Mouse (Mus musculus) midbrain, embryonic 16.5 days (tissue): ENCODE results near the gene Gpi1. TPM values are rescaled to one million over a fixed set of nuclear protein-coding genes. Genes with fewer than 3 reads are reported as not detected.
A peak's percentile ranks its signal among the peaks of the same experiment; 100 is the strongest.
"Not testable (repeated sequence)": the region's sequence is repeated elsewhere in the genome, so short reads cannot be mapped to it uniquely, and the experiment has no call there.

Experiments
- ATAC-seq: fragments of 200-750 bp; cut with Nextera tagmentation; 2 replicates; pipeline ENCODE4 v1.8.0; 2017; ENCODE audit warnings: moderate TSS enrichment
- H3K27ac ChIP-seq: fragments of 300-500 bp; sonication (generic); 2 replicates; pipeline ENCODE4 v1.5.1; 2014; ENCODE audit warnings: mild to moderate bottlenecking, low read length, mixed read lengths
- H3K27me3 ChIP-seq: fragments of 300-500 bp; sonication (generic); 2 replicates; pipeline ENCODE4 v1.6.1; 2014; ENCODE audit warnings: low read depth, low read length, mixed read lengths; ENCODE audit not compliant: control insufficient read depth, insufficient read depth
- H3K36me3 ChIP-seq: fragments of 300-500 bp; sonication (generic); 2 replicates; pipeline ENCODE4 v1.6.1; 2014; ENCODE audit warnings: mild to moderate bottlenecking, low read length, moderate library complexity, mixed read lengths; ENCODE audit not compliant: control insufficient read depth, insufficient read depth
- H3K4me1 ChIP-seq: fragments of 300-500 bp; sonication (generic); 2 replicates; pipeline ENCODE4 v1.6.1; 2014; ENCODE audit warnings: mild to moderate bottlenecking, low read length, mixed read lengths; ENCODE audit not compliant: control insufficient read depth, insufficient read depth
- H3K4me2 ChIP-seq: fragments of 300-500 bp; sonication (generic); 2 replicates; pipeline ENCODE4 v1.6.1; 2014; ENCODE audit warnings: mild to moderate bottlenecking, low read length, mixed read lengths
- H3K4me3 ChIP-seq: fragments of 300-500 bp; sonication (generic); 2 replicates; pipeline ENCODE4 v1.5.1; 2014; ENCODE audit warnings: low read depth, mild to moderate bottlenecking, low read length, moderate library complexity, mixed read lengths
- H3K9ac ChIP-seq: fragments of 300-500 bp; sonication (generic); 2 replicates; pipeline ENCODE4 v1.6.1; 2014; ENCODE audit warnings: low read depth, low read length, mixed read lengths
- H3K9me3 ChIP-seq: fragments of 300-500 bp; sonication (generic); replicated peaks from 2 replicates; pipeline ENCODE4 v1.6.1; 2014; ENCODE audit warnings: mild to moderate bottlenecking, low read length, mixed read lengths; ENCODE audit not compliant: control insufficient read depth, poor library complexity, severe bottlenecking
- WGBS: fragments of 180-500 bp; shearing (Covaris S2); extraction: QIAGEN DNeasy Blood & Tissue Kit; methylation state at CpG from one replicate; pipeline ENCODE4 v1.1.7; 2014; 5-methylcytosine and 5-hydroxymethylcytosine counted together
- polyA plus RNA-seq: library from polyadenylated mRNA; unstranded; fragments of >200 nt; fragmentation: Nextera tagmentation; extraction: Ambion mirVana; gene quantifications from 2 replicates; pipeline ENCODE4 v1.2.1, GENCODE M21; 2015

Gpi1 gene
- polyA plus RNA-seq, 1 experiment from 2014 or later, result 297 TPM

DNA sequence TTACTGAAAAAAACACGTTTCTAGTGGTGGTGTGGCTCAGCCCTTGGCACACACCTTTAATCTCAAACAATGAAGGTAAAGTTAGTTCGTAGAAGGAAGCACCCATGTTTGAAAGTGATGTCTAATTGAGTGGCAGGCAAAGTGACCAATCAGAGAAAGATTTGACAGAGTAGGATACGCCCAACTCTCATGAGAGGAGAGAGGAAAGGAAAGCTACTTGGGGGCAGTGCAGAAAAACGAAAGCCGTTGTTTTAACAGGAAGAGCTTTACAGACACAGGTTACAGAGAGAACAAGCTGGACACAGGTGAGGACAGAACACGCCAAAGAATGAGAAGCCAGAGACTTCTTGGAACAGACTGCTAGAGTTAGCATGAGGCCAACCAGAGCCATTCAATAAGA is 23.8 kb downstream of the Gpi1 start:
- WGBS, result 93% methylated on average over 6 of the region's 6 CpGs
- Histone ChIP-seq H3K9me3 (no peaks in the 10 kb centered on the region), H3K27me3 (no peaks in the 10 kb centered on the region), H3K4me2 (no peak overlapping the region), H3K36me3 (peaks cover 69% of the 10 kb centered on the region), H3K27ac (no peak overlapping the region), H3K4me1 (no peaks in the 10 kb centered on the region), H3K4me3 (no peak overlapping the region), H3K9ac (no peak overlapping the region)
- no peak for ATAC-seq

DNA sequence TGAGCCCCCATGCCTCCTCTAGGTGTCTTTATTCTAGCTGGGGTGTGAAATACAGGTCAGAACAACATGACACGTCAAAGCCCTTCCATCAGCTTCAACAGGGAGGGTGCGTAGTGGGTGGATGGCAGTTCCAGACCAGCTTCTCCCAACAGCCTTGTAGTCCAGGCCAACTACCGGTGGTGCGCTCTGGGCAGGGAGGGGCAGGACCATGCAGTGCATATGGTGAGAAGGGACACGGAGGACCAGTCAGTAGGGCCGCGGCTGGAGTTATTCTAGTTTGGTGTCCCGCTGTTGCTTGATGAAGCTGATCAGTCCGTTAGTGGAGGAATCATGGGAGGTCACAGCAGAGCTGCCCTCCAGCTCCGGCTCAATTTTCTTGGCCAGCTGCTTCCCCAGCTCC is 28.0 kb downstream of the Gpi1 start:
- not testable (repeated sequence) for H3K4me3 ChIP-seq, H3K27me3 ChIP-seq, H3K4me1 ChIP-seq, H3K9me3 ChIP-seq, H3K9ac ChIP-seq, H3K4me2 ChIP-seq, H3K27ac ChIP-seq
- ATAC-seq, result 0 out of 2 replicates have a peak, but pooled peaks have one; percentile 25
- peaks cover 60% of the 10 kb centered on the region for H3K36me3 ChIP-seq
- 93% methylated on average over 10 of the region's 10 CpGs for WGBS

DNA sequence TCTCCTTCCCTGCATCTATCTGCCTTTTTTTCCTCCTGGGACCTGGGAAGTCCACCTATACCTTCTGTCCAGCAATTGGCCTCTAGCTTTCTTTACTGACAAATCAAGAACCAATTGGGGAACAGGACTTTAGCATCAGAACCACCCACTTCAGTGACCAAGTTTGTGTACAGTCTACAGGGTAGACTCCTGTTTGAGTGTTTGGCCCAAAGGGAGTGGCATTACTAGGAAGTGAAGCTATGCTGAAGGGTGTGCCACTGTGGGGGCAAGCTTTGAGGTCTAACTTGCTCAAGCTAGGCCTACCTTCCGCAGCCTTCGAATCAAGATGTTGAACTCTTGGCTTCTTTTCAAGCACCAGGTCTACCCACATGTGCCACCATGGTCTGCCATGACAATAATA is 29.3 kb downstream of the Gpi1 start:
- H3K4me2 ChIP-seq, result no peak overlapping the region

GRCm38 (mm10) chr7:34198346-34198745 is 31.8 kb downstream of the Gpi1 start:
- peaks cover 7% of the 10 kb centered on the region for H3K4me1 ChIP-seq
- H3K4me3 ChIP-seq, result no peak overlapping the region
- no peak for ATAC-seq
- no peaks in the 10 kb centered on the region for H3K27me3 ChIP-seq
- no peak overlapping the region for H3K4me2 ChIP-seq
- H3K27ac ChIP-seq, result no peak overlapping the region
- H3K9ac ChIP-seq, result no peak overlapping the region
- 62% methylated on average over 3 of the region's 3 CpGs for WGBS
- H3K36me3 ChIP-seq, result peaks cover 29% of the 10 kb centered on the region
- no peaks in the 10 kb centered on the region for H3K9me3 ChIP-seq

More for the DNA sequence above, 29.3 kb downstream of the Gpi1 start:
- Histone ChIP-seq H3K9ac (no peak overlapping the region), H3K27ac (no peak overlapping the region), H3K4me3 (no peak overlapping the region), H3K9me3 (no peaks in the 10 kb centered on the region), H3K4me1 (peaks cover 1% of the 10 kb centered on the region), H3K27me3 (no peaks in the 10 kb centered on the region), H3K36me3 (peaks cover 49% of the 10 kb centered on the region)
- WGBS, result 97% methylated on average over 2 of the region's 2 CpGs
- no peak for ATAC-seq

GRCm38 (mm10) chr7:34196132-34197128 is 33.7 kb downstream of the Gpi1 start, which contains the start of gene Pdcd2l:
TSS of gene Pdcd2l (minus strand) at chr7:34196661.
- Histone ChIP-seq H3K4me1 (peaks cover 7% of the 10 kb centered on the region), H3K27me3 (no peaks in the 10 kb centered on the region), H3K9ac (peak within 1 kb of the TSS; percentile 92), H3K4me2 (peak within 1 kb of the TSS; percentile 86), H3K36me3 (peaks cover 18% of the 10 kb centered on the region), H3K9me3 (no peaks in the 10 kb centered on the region), H3K4me3 (peak within 1 kb of the TSS; percentile 97), H3K27ac (peak within 1 kb of the TSS; percentile 74)
- 4% methylated on average over 68 of the region's 70 CpGs for WGBS
- ATAC-seq, result peak; percentile 92

DNA sequence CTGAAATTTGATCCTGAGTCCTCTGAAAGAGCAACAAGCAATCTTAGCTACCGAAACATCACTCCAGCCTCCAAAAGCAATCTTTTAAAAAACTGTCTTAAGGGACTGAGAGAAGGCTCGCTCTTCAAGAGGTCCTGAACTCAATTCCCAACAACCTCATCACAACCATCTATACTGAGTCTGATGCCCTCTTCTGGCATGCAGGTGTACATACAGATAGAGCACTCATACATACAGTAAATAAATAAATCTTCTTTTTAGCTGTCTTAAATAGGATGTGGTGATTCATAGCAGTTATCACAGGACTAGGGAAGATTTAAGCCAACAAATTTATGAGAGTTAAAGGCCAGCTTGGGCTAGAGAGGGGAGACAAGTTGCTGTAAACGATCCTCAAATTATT is 34.5 kb downstream of the Gpi1 start:
- WGBS, result 53% methylated on average over 3 of the region's 3 CpGs
- Histone ChIP-seq H3K9me3 (no peaks in the 10 kb centered on the region), H3K27me3 (no peaks in the 10 kb centered on the region), H3K4me1 (peaks cover 7% of the 10 kb centered on the region), H3K27ac (0 out of 2 replicates have a peak overlapping the region, but pooled peaks have one; percentile 74), H3K36me3 (peaks cover 10% of the 10 kb centered on the region), H3K4me2 (peak overlapping the region; percentile 86), H3K9ac (peak overlapping the region; percentile 92), H3K4me3 (peak overlapping the region; percentile 97)
- ATAC-seq, result no peak

DNA sequence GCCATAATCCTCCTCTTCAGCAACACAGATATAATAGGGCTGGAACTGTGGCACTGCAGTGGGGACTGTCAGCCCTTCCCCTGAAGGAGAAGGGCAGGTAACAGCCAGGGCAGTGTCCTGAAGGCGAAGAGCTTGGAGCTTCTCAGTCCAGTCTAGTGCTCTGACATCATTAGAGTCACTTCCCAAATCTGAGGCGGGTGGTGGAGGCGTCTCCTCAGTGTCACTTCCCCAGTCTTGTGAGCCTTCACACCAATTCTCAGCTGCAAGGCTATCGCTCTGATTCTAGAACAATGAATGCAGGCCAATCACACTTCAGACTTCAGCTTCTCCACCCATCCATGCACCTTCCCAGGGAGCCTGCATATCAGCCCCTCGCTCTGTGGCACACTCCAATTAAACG is 37.3 kb downstream of the Gpi1 start:
- H3K9ac ChIP-seq, result no peak overlapping the region
- peaks cover 7% of the 10 kb centered on the region for H3K4me1 ChIP-seq
- no peak overlapping the region for H3K27ac ChIP-seq
- no peak for ATAC-seq
- no peak overlapping the region for H3K4me2 ChIP-seq
- 92% methylated on average over 6 of the region's 6 CpGs for WGBS
- no peaks in the 10 kb centered on the region for H3K27me3 ChIP-seq
- H3K4me3 ChIP-seq, result no peak overlapping the region
- no peaks in the 10 kb centered on the region for H3K9me3 ChIP-seq
- peaks cover 17% of the 10 kb centered on the region for H3K36me3 ChIP-seq

DNA sequence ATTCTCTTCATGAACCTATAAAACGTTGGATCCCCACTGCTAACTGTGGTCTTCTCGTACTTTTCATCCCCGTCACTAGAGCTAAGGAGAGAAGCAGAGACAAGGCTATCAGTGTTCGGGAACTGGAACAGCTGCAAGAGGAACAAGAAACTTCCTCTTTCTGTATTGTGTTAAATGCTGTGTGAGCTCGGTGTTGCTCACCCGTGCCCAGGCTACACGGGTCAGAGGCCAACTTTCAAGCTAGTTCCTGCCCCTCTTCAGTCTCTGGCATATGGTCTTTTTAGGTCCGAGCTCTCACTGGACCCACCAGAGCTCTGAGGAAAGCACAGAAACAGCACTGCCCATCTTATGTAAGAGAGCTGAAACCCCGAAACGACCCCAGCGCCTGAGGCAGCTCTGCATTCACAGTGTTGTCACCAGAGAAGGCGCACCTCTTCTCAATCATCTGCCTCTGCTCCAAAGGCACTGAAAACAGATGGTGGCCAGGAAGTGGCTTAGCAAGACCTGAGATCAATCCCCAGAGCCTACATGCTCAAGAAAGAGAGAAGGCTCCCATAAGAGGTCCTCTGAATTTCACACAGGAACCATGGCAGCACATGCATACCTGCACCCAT is 40.7 kb downstream of the Gpi1 start:
- Histone ChIP-seq H3K27me3 (no peaks in the 10 kb centered on the region), H3K4me1 (no peaks in the 10 kb centered on the region), H3K36me3 (peaks cover 32% of the 10 kb centered on the region), H3K9ac (no peak overlapping the region), H3K4me2 (no peak overlapping the region), H3K4me3 (no peak overlapping the region), H3K27ac (no peak overlapping the region), H3K9me3 (no peaks in the 10 kb centered on the region)
- ATAC-seq, result no peak
- WGBS, result 93% methylated on average over 12 of the region's 12 CpGs

- H3K36me3 ChIP-seq, result peaks cover 30% of the 10 kb centered on the region
- 80% methylated on average over 3 of the region's 3 CpGs for WGBS
- H3K4me2 ChIP-seq, result no peak overlapping the region
- H3K4me3 ChIP-seq, result no peak overlapping the region
- ATAC-seq, result no peak
- no peak overlapping the region for H3K27ac ChIP-seq
- no peaks in the 10 kb centered on the region for H3K4me1 ChIP-seq
- H3K9ac ChIP-seq, result no peak overlapping the region
- H3K27me3 ChIP-seq, result no peaks in the 10 kb centered on the region
- no peaks in the 10 kb centered on the region for H3K9me3 ChIP-seq
These were observed 46.3 kb downstream of the Gpi1 start for GRCm38 (mm10) chr7:34183794-34184193.
